Mouse (Mus musculus) embryonic fibroblast, embryonic 13.5 days (primary cell): ENCODE data around the gene Fam89b. TPM values are rescaled to one million over a fixed set of nuclear protein-coding genes. Genes with fewer than 3 reads are reported as not detected.
A peak's percentile ranks its signal among the peaks of the same experiment; 100 is the strongest.

ENCODE experiments used
- H3K27ac ChIP-seq: 2 replicates; pipeline ENCODE4 v1.5.1; 2012; ENCODE audit warnings: low read length, control low read depth, inconsistent platforms; ENCODE audit not compliant: insufficient read depth
- H3K4me1 ChIP-seq: 2 replicates; pipeline ENCODE4 v1.6.1; 2011; ENCODE audit warnings: low read length; ENCODE audit not compliant: control insufficient read depth, insufficient read depth
- H3K4me3 ChIP-seq: 2 replicates; pipeline ENCODE4 v1.5.1; 2011; ENCODE audit warnings: mild to moderate bottlenecking, control low read depth, low read length; ENCODE audit not compliant: insufficient read depth
- CTCF ChIP-seq: IDR thresholded peaks from 2 replicates; pipeline ENCODE4 v1.5.1; 2011; ENCODE audit warnings: mild to moderate bottlenecking, control low read depth, low read length, moderate library complexity, borderline replicate concordance; ENCODE audit not compliant: insufficient read depth
- POLR2A ChIP-seq: IDR thresholded peaks from 2 replicates; pipeline ENCODE4 v1.6.1; 2011; ENCODE audit warnings: low read depth, mild to moderate bottlenecking, control low read depth, low read length, moderate library complexity
- polyA plus RNA-seq: library from polyadenylated mRNA; stranded (reverse); fragments of >200 nt; gene quantifications from 2 replicates; pipeline ENCODE4 v1.2.4, GENCODE M21; 2011; ENCODE audit warnings: low read depth; ENCODE audit not compliant: missing spikeins, insufficient read length

Gene Fam89b
- polyA plus RNA-seq, 1 experiment = 54.8 TPM

GRCm38 (mm10) chr19:5739446-5739845, 10.0 kb upstream of the Fam89b start:
- Histone ChIP-seq H3K4me1 (peaks cover 9% of the 10 kb centered on the region), H3K27ac (no peak overlapping the region), H3K4me3 (no peak overlapping the region)
- TF ChIP-seq CTCF (no peak), POLR2A (no peak)

GRCm38 (mm10) chr19:5734325-5734724, 4.9 kb upstream of the Fam89b start:
- Histone ChIP-seq H3K4me1 (0 out of 2 replicates have a peak, but pooled peaks cover 2% of the 10 kb centered on the region), H3K4me3 (no peak overlapping the region), H3K27ac (no peak overlapping the region)
- TF ChIP-seq POLR2A (no peak), CTCF (no peak)

- TF ChIP-seq CTCF (no peak), POLR2A (peak; percentile 90)
- H3K27ac ChIP-seq = no peak overlapping the region
- H3K4me1 ChIP-seq = 0 out of 2 replicates have a peak, but pooled peaks cover 7% of the 10 kb centered on the region
Observed at GRCm38 (mm10) chr19:5731264-5731978, 2.0 kb upstream of the Fam89b start.

GRCm38 (mm10) chr19:5730314-5731186, 1.1 kb upstream of the Fam89b start:
- 0 out of 2 replicates have a peak, but pooled peaks cover 7% of the 10 kb centered on the region for H3K4me1 ChIP-seq
- H3K27ac ChIP-seq = no peak overlapping the region
- peak overlapping the region; percentile 78 for H3K4me3 ChIP-seq
- no peak for TF ChIP-seq POLR2A

More at GRCm38 (mm10) chr19:5731264-5731978, 2.0 kb upstream of the Fam89b start:
- H3K4me3 ChIP-seq = peak overlapping the region; percentile 78

- H3K4me1 ChIP-seq = peaks cover 10% of the 10 kb centered on the region; the same call in 1 of the 2 replicates
- no peak for TF ChIP-seq POLR2A
- no peak for TF ChIP-seq CTCF
- peak overlapping the region; percentile 81 for H3K4me3 ChIP-seq
Observed at GRCm38 (mm10) chr19:5728631-5729443, 616 bp downstream of the Fam89b start.

GRCm38 (mm10) chr19:5727701-5728100, 1.8 kb downstream of the Fam89b start:
- Histone ChIP-seq H3K4me1 (peaks cover 15% of the 10 kb centered on the region; the same call in 1 of the 2 replicates), H3K27ac (peak overlapping the region; percentile 14), H3K4me3 (peak overlapping the region; percentile 81)
- TF ChIP-seq CTCF = peak; percentile 83
- TF ChIP-seq POLR2A = no peak

More at GRCm38 (mm10) chr19:5728631-5729443, 616 bp downstream of the Fam89b start:
- H3K27ac ChIP-seq = peak overlapping the region; percentile 55

- Histone ChIP-seq H3K4me1 (peaks cover 15% of the 10 kb centered on the region; the same call in 1 of the 2 replicates), H3K27ac (peak overlapping the region; percentile 14), H3K4me3 (peak overlapping the region; percentile 81)
- TF ChIP-seq POLR2A = peak; percentile 17; the same call in 1 of the 2 replicates
- TF ChIP-seq CTCF = no peak
Observed at GRCm38 (mm10) chr19:5726961-5727578, 2.4 kb downstream of the Fam89b start.

- peak within 1 kb of the TSS; percentile 83 for H3K4me3 ChIP-seq
- H3K4me1 ChIP-seq = peaks cover 15% of the 10 kb centered on the region; the same call in 1 of the 2 replicates
- peak; percentile 78 for TF ChIP-seq POLR2A
- TF ChIP-seq CTCF = no peak
- H3K27ac ChIP-seq = peak within 1 kb of the TSS; percentile 97
Observed at GRCm38 (mm10) chr19:5725767-5726515, 3.5 kb downstream of the Fam89b start, which contains the start of gene Ehbp1l1. Gene Ehbp1l1 (minus strand): TSS chr19:5726317.
